Mouse (Mus musculus) olfactory bulb, adult 2 months (tissue): Measurements from ENCODE around the gene Dmpk.

Experiments used
- CTCF ChIP-seq: fragments of 200-500 bp; IDR thresholded peaks from 2 replicates; pipeline ENCODE4 v1.5.1; 2012; ENCODE audit warnings: low read depth, mild to moderate bottlenecking, low read length, moderate library complexity; ENCODE audit not compliant: insufficient read depth
- POLR2A ChIP-seq: fragments of 200-500 bp; IDR thresholded peaks from 2 replicates; pipeline ENCODE4 v1.6.1; 2012; ENCODE audit warnings: mild to moderate bottlenecking, low read depth, low read length, moderate library complexity; ENCODE audit not compliant: insufficient read depth

DNA sequence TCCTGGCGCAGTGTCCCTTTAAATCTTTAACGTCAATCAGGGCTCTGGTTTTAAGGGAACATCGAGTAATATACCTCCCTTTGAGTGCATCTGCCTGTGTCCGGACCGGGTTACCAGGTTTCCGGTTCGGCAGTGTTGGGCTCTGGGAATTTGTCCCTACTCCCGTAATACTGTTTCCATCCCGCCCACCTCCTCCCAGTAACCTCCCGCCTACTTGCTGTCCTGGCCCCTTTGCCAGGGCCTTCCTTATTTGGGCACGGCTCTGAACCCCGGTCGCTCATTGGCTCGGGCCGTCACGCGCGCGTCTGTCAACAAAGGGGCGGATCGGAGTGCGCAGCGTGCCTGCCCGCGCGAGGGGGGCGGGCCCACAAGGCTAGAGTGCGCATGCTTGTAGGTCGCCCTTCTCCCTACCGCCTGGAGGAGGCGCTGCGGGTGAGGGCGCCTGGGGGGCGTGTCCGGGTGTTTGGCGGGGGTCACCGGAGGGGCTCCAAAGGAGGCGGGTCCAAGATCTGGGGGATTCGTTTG, 47.7 kb downstream of the Dmpk start:
- TF ChIP-seq CTCF (peak; percentile 96), POLR2A (peak; percentile 39; the same call in 1 of the 2 replicates)
